Mouse (Mus musculus): Measurements from ENCODE around the gene Smg7. TPM values are rescaled to one million over a fixed set of nuclear protein-coding genes. Genes with fewer than 3 reads are reported as not detected.

The Smg7 gene
- total RNA-seq, 2 experiments from 2014 or later: 37.3 to 38.9 TPM

- no peak for DNase-seq (ENCODE audit: low spot score)
These were observed 92.7 kb downstream of the Smg7 start for GRCm38 (mm10) chr1:152809541-152810252.

- DNase-seq (ENCODE audit: low spot score): no peak
These were observed 94.1 kb downstream of the Smg7 start for GRCm38 (mm10) chr1:152808392-152808680.

- DNase-seq (ENCODE audit: low spot score): no peak
These were observed 94.6 kb downstream of the Smg7 start for GRCm38 (mm10) chr1:152807619-152808391.

GRCm38 (mm10) chr1:152804907-152805306 is 97.5 kb downstream of the Smg7 start:
- no peak for DNase-seq (ENCODE audit: low spot score)

GRCm38 (mm10) chr1:152800633-152801176 is 101.7 kb downstream of the Smg7 start:
- DNase-seq (ENCODE audit: low spot score): no peak

GRCm38 (mm10) chr1:152799897-152800296 is 102.5 kb downstream of the Smg7 start, which contains the start of gene Ncf2:
TSS of gene Ncf2 (plus strand) at chr1:152800194.
- no peak for DNase-seq (ENCODE audit: low spot score)

GRCm38 (mm10) chr1:152798125-152798524 is 104.3 kb downstream of the Smg7 start:
- no peak for DNase-seq (ENCODE audit: low spot score)

- no peak for DNase-seq (ENCODE audit: low spot score)
These were observed 105.7 kb downstream of the Smg7 start for GRCm38 (mm10) chr1:152796683-152797263.

GRCm38 (mm10) chr1:152795688-152796255 is 106.7 kb downstream of the Smg7 start:
- DNase-seq (ENCODE audit: low spot score): no peak

GRCm38 (mm10) chr1:152793495-152794130 is 108.8 kb downstream of the Smg7 start:
- DNase-seq (ENCODE audit: low spot score): no peak

GRCm38 (mm10) chr1:152792736-152793494 is 109.5 kb downstream of the Smg7 start:
- DNase-seq (ENCODE audit: low spot score): no peak

- DNase-seq (ENCODE audit: low spot score): no peak
These were observed 111.2 kb downstream of the Smg7 start for GRCm38 (mm10) chr1:152791269-152791668.

GRCm38 (mm10) chr1:152790821-152791220 is 111.6 kb downstream of the Smg7 start:
- no peak for DNase-seq (ENCODE audit: low spot score)

GRCm38 (mm10) chr1:152790254-152790653 is 112.2 kb downstream of the Smg7 start:
- DNase-seq (ENCODE audit: low spot score): peak; percentile 43

- DNase-seq (ENCODE audit: low spot score): no peak
These were observed 114.3 kb downstream of the Smg7 start for GRCm38 (mm10) chr1:152788121-152788660.

Other genes starting within 250 kb of the Smg7 start
- not detected for gene Apobec4, start 152.1 kb downstream of the Smg7 start, total RNA-seq (2021)
- 1 to 10 TPM; 4.9 to 7.8 TPM for gene Rgl1, start 136.3 kb downstream of the Smg7 start, total RNA-seq (2021)
- gene Arpc5, start 136.1 kb downstream of the Smg7 start, total RNA-seq (2021): 10 to 100 TPM in 1 of 2 experiments, 1 to 10 TPM in 1; 7.8 to 11.7 TPM
- under 1 TPM; 0.50 to 0.93 TPM for gene Ncf2, start 102.5 kb downstream of the Smg7 start, total RNA-seq (2021)
- under 1 TPM; 0.43 to 0.80 TPM for gene Nmnat2, start 52.3 kb upstream of the Smg7 start, total RNA-seq (2021)

Measured in gastrocnemius, adult 18-20 months (tissue).